Mouse (Mus musculus): ENCODE measurements at regions not wholly inside any gene's neighbourhood (a gene's known extent, or its start where the extent isn't known, plus 50 kb on each side); places are given as distances from the start of the nearest gene placed in this dataset.

GRCm38 (mm10) chr3:149934832-149935231, 944.5 kb upstream of the Adgrl2 start:
- no peak for TF ChIP-seq GATA1 (IDR thresholded peaks at IDR 0.05; ENCODE audit: borderline replicate concordance, low read length)
- no peak for TF ChIP-seq FLI1 (IDR thresholded peaks at IDR 0.05; ENCODE audit: low read length)

Data from megakaryocyte, embryonic 14.5 days (primary cell).